Mouse (Mus musculus) limb, embryonic 14.5 days (tissue): Measurements from ENCODE around the gene Thap12. TPM values are rescaled to one million over a fixed set of nuclear protein-coding genes. Genes with fewer than 3 reads are reported as not detected.
A peak's percentile ranks its signal among the peaks of the same experiment; 100 is the strongest.

Experiments
- ATAC-seq: fragments of 200-750 bp; cut with Nextera tagmentation; 2 replicates; pipeline ENCODE4 v1.8.0; 2017; ENCODE audit warnings: low read depth, moderate number of reproducible peaks, moderate TSS enrichment; ENCODE audit not compliant: low FRiP score
- DNase-seq: peaks from one replicate; pipeline ENCODE4 v3.0.0-alpha.2; 2015; ENCODE audit warnings: low spot score
- H3K27ac ChIP-seq: fragments of 300-500 bp; sonication (generic); replicated peaks from 2 replicates; pipeline ENCODE4 v1.5.1; 2014; ENCODE audit warnings: low read depth, mild to moderate bottlenecking, low read length, moderate library complexity, mixed read lengths
- H3K27me3 ChIP-seq: fragments of 300-500 bp; sonication (generic); 2 replicates; pipeline ENCODE4 v1.6.1; 2014; ENCODE audit warnings: low read length, mixed read lengths; ENCODE audit not compliant: control insufficient read depth, insufficient read depth
- H3K36me3 ChIP-seq: fragments of 300-500 bp; sonication (generic); 2 replicates; pipeline ENCODE4 v1.6.1; 2014; ENCODE audit warnings: mild to moderate bottlenecking, low read length, moderate library complexity, mixed read lengths; ENCODE audit not compliant: control insufficient read depth, insufficient read depth
- H3K4me1 ChIP-seq: fragments of 300-500 bp; sonication (generic); 2 replicates; pipeline ENCODE4 v1.6.1; 2014; ENCODE audit warnings: antibody characterized with exemption, low read length, mixed read lengths; ENCODE audit not compliant: control insufficient read depth, insufficient read depth
- H3K4me2 ChIP-seq: fragments of 300-500 bp; sonication (generic); replicated peaks from 2 replicates; pipeline ENCODE4 v1.6.1; 2014; ENCODE audit warnings: low read depth, mild to moderate bottlenecking, low read length, moderate library complexity; ENCODE audit not compliant: severe bottlenecking
- H3K4me3 ChIP-seq: fragments of 300-500 bp; sonication (generic); replicated peaks from 2 replicates; pipeline ENCODE4 v1.5.1; 2014; ENCODE audit warnings: low read length
- H3K9ac ChIP-seq: fragments of 300-500 bp; sonication (generic); 2 replicates; pipeline ENCODE4 v1.6.1; 2014; ENCODE audit warnings: mild to moderate bottlenecking, low read depth, low read length, moderate library complexity; ENCODE audit not compliant: severe bottlenecking
- H3K9me3 ChIP-seq: fragments of 300-500 bp; sonication (generic); 2 replicates; pipeline ENCODE4 v1.6.1; 2016; ENCODE audit warnings: low read length; ENCODE audit not compliant: control insufficient read depth
- POLR2A ChIP-seq: fragments of 200-500 bp; IDR thresholded peaks from 2 replicates; pipeline ENCODE4 v1.8.0; 2012; ENCODE audit warnings: inconsistent platforms, mild to moderate bottlenecking, moderate library complexity, borderline replicate concordance; ENCODE audit not compliant: insufficient read depth, insufficient read length; ENCODE audit errors: extremely low read depth
- WGBS: fragments of 180-500 bp; shearing (Covaris S2); extraction: QIAGEN DNeasy Blood & Tissue Kit; methylation state at CpG from one replicate; pipeline ENCODE4 v1.1.7; 2014; 5-methylcytosine and 5-hydroxymethylcytosine counted together
- polyA plus RNA-seq, 2 experiments: library from polyadenylated mRNA; depleted of rRNA in 1 of 2; stranded (reverse) in 1 of 2; unstranded in 1 of 2; fragments of >200 nt; fragmentation: Nextera tagmentation in 1 of 2; extraction: Ambion mirVana in 1 of 2; gene quantifications; 2 replicates each; pipeline versions ENCODE4 v1.2.1 to v1.2.3; 2012 to 2014

Thap12 gene
- polyA plus RNA-seq, 2 experiments: 42.1 to 68.5 TPM

DNA sequence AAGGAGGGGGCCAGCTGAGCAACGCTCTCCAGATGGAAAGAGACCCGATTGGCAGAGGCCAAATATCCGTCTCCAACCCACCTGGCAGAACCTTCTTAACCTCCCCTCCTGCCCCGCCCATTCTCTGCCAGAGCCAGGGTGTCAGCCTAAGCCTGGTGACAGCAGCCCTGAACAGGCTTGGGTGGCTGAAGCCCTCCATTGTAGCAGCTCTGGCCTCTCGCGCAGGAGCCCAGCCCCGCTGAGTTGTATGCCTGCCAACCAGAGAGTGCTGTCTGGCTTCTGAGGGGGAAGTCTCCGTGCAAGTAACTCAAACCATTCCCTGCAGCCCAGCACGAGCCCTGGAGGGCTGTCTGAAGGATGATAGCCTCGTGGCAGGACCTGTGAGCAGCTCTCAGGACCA is 32.0 kb downstream of the Thap12 start:
- peaks cover 21% of the 10 kb centered on the region for H3K4me1 ChIP-seq
- peak overlapping the region; percentile 24; the same call in 1 of the 2 replicates for H3K4me2 ChIP-seq
- H3K36me3 ChIP-seq: no peaks in the 10 kb centered on the region
- no peaks in the 10 kb centered on the region for H3K27me3 ChIP-seq
- no peak overlapping the region for H3K4me3 ChIP-seq
- 22% methylated on average over 10 of the region's 10 CpGs for WGBS
- peak; percentile 76 for DNase-seq
- H3K9me3 ChIP-seq: no peaks in the 10 kb centered on the region
- TF ChIP-seq POLR2A: no peak
- no peak overlapping the region for H3K9ac ChIP-seq
- 0 out of 2 replicates have a peak overlapping the region, but pooled peaks have one; percentile 0 for H3K27ac ChIP-seq
- ATAC-seq: peak; percentile 77; the same call in 1 of the 2 replicates

- no peak for ATAC-seq
- Histone ChIP-seq H3K27ac (no peak overlapping the region), H3K4me3 (no peak overlapping the region), H3K27me3 (no peaks in the 10 kb centered on the region), H3K4me2 (no peak overlapping the region), H3K4me1 (peaks cover 28% of the 10 kb centered on the region), H3K9ac (no peak overlapping the region), H3K36me3 (no peaks in the 10 kb centered on the region), H3K9me3 (no peaks in the 10 kb centered on the region)
- 77% methylated on average over 7 of the region's 7 CpGs for WGBS
- DNase-seq: no peak
- TF ChIP-seq POLR2A: no peak
These were observed 34.1 kb downstream of the Thap12 start for GRCm38 (mm10) chr7:98736780-98737550.

- Histone ChIP-seq H3K9ac (no peak overlapping the region), H3K27ac (no peak overlapping the region), H3K4me1 (peaks cover 16% of the 10 kb centered on the region), H3K4me3 (no peak overlapping the region), H3K9me3 (no peaks in the 10 kb centered on the region), H3K36me3 (no peaks in the 10 kb centered on the region), H3K4me2 (no peak overlapping the region), H3K27me3 (no peaks in the 10 kb centered on the region)
- WGBS: 3% methylated on average over 5 of the region's 5 CpGs
- no peak for TF ChIP-seq POLR2A
- no peak for DNase-seq
- ATAC-seq: no peak
These were observed 37.5 kb downstream of the Thap12 start for GRCm38 (mm10) chr7:98740363-98740762.

GRCm38 (mm10) chr7:98743312-98743711 is 40.4 kb downstream of the Thap12 start:
- no peak for ATAC-seq

DNA sequence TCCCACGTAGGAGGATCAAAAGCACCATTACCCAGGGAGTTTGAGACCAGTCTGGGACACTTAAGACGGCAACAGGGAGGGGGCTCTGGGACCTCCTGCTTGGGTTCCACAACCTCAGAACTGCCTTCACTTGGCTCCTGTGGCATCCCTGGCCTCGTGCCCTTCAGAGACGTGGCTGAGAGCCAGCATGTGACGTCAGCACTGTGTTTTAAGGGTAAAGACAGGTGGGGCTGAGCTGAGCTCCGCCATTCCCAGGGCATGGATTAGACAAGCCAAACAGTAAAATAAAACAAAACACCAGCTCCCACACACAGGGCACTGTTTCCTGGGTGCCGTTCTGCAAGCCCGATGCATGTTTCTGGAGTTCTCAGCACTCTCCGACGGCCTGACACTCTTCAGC is 47.5 kb downstream of the Thap12 start:
- Histone ChIP-seq H3K27ac (no peak overlapping the region), H3K4me3 (no peak overlapping the region), H3K4me2 (no peak overlapping the region), H3K27me3 (no peaks in the 10 kb centered on the region), H3K36me3 (no peaks in the 10 kb centered on the region), H3K9ac (no peak overlapping the region), H3K4me1 (peaks cover 17% of the 10 kb centered on the region; the same call in 1 of the 2 replicates), H3K9me3 (no peaks in the 10 kb centered on the region)
- 45% methylated on average over 10 of the region's 10 CpGs for WGBS
- TF ChIP-seq POLR2A: no peak
- ATAC-seq (no peak), DNase-seq (no peak)

More at GRCm38 (mm10) chr7:98743312-98743711, 40.4 kb downstream of the Thap12 start:
- H3K4me3 ChIP-seq: no peak overlapping the region
- H3K9me3 ChIP-seq: no peaks in the 10 kb centered on the region
- H3K9ac ChIP-seq: no peak overlapping the region
- 5% methylated on average over 3 of the region's 3 CpGs for WGBS
- TF ChIP-seq POLR2A: no peak
- peaks cover 13% of the 10 kb centered on the region for H3K4me1 ChIP-seq
- DNase-seq: peak; percentile 74
- H3K27ac ChIP-seq: no peak overlapping the region
- H3K27me3 ChIP-seq: no peaks in the 10 kb centered on the region
- no peaks in the 10 kb centered on the region for H3K36me3 ChIP-seq
- H3K4me2 ChIP-seq: no peak overlapping the region
